Mouse (Mus musculus) E14TG2a.4 (cell line): ENCODE measurements around the gene Sord.

Experiments
- CTCF ChIP-seq: conservative IDR thresholded peaks from 2 replicates; pipeline ENCODE4 v1.5.1; 2014; ENCODE audit warnings: low read length
- POU5F1 ChIP-seq: IDR thresholded peaks from 2 replicates; pipeline ENCODE4 v1.6.1; 2014; ENCODE audit warnings: low read length, borderline replicate concordance

- TF ChIP-seq CTCF (no peak), POU5F1 (no peak)
Observed at GRCm38 (mm10) chr2:122266407-122267193, 32.1 kb downstream of the Sord start.
